Mouse (Mus musculus) frontal cortex, adult (tissue): ENCODE data around the gene Cask.
"Not testable (repeated sequence)": the region's sequence is repeated elsewhere in the genome, so short reads cannot be mapped to it uniquely, and the experiment has no call there.

ENCODE experiments used
- ATAC-seq: cut with Nextera tagmentation; 2 replicates; pipeline ENCODE4 v1.9.2; 2017; ENCODE audit warnings: mild to moderate bottlenecking, moderate library complexity, mixed read lengths; ENCODE audit not compliant: low TSS enrichment

Gene Cask

DNA sequence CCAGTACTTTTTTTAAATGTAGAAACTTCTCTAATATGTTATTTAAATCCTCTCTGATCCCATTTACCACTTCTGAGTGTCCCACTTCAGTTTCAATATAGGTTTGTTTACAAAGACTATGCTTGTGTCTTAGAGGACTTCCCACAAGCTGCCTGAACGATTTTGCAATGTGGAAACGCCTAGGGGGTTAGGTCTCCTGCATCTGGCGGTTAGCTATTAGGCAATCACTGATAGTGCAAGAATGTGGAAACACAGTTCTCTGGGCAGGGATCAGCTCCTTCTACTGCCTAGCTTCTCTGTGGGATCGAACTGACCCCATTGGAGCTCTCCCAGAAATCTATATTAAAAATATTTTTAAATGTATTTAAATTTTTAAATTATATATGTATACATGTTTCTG is at the start of gene Cask:
Gene Cask, minus strand, starts transcription at position 83 of the 400 bp plus-strand sequence.
- ATAC-seq, result no peak

DNA sequence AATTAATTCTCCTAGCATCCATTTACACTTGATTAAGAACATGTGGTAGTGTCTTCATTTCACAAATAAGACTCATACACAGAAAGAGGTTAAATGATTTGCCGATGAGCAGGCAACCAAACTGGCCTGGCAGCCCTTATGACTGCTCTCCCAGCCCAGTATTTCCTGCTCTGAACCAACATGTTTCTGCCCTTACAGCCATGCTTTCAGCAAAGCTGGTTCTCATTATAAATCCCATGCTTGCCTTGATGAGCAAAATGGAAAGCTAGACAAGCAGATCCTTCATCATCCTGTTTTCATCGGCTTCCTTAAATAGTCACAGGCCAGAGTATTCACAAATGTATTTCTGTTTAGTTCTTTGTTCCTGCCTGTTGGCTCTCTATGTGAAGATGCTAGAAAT is 38.8 kb upstream of the Cask start:
- no peak for ATAC-seq

DNA sequence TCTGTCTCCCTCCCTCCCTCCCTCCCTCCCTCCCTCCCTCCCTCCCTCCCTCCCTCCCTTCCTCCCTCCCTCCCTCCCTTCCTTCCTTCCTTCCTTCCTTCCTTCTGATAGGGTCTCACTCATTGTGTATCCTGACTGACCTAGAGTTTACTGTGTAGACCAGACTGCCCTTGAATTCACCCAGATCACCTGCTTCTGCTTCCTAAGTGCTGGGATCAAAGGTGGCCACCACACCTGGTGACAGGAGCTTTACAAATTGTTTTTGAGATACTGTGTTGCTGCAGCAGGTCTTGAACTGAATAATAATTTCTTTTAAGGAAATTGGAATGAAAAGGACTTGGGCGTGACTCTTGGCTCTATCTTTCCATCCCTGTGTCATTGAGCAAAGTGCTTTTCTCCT is 33.2 kb upstream of the Cask start:
- no peak for ATAC-seq

DNA sequence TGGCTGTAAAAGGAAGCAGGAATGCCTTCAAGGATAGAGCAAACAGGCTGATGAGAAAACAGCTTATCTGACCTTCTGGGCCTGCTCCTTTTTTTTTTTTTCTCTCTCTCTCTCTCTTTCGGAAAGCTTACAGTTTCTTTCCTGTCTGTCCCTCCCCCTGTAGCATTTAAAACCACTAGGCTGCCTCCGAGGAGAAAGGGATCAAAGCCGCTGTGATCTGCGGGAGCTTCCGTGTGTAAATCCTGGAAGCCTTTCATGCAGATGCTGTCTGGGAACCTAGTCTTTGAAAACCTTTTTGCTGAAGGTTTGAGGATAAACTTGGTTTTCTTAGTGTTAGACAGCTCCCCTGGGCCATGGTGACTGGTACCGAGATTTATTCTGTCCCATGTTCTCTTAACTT is 30.8 kb upstream of the Cask start:
- no peak for ATAC-seq

DNA sequence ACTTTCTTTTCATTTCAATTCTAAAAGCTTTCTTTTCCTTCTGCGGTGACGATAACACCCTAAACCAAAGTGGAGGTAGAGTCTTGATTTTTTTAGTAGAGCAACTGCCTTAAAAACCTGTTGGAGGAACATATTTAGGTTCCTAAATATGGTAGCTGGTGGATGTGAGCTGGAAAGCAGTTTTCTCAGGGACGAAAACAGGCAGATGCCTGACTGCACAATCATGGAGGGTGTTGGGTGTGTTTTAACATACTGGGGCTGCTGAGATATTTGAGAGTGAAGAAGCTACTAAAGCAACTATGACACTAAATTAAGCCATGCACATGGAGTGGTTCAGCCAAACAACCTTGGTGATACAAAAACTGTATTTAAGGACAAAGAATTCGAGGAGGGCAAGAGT is 9.0 kb upstream of the Cask start:
- ATAC-seq, result peak; percentile 96

DNA sequence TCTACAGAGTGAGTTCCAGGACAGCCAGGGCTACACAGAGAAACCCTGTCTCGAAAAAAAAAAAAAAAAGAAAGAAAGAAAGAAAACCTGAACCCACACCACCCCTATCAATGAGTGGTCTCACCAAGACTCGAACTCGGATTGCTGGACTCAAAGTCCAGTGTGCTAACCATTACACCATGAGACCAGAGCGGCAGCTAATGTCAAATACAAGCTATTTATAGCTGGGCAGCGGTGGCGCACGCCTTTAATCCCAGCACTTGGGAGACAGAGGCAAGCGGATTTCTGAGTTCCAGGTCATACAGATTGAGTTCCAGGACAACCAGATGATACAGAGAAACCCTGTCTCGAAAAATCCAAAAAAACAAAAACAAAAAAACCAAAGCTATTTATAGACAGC is 7.9 kb upstream of the Cask start:
- no peak for ATAC-seq

DNA sequence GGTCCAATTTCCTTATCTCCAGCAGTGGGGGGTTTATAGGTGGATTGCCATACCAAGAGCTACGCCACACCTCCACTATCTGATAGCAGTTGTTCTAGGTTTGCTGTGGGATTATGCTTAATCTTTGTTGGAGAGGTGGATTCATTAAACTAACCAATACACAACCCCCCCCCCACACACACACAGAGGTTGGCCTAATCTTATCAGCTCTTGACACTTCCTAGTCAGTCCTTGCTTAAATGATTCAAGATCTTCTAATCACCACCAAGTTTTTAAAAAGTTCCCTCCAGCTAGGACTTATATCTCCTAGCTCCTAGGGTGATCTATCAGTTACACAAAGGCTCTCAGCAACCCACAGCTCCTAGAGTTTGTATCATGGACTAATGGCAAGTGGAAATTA is 2.7 kb downstream of the Cask start:
- no peak for ATAC-seq

DNA sequence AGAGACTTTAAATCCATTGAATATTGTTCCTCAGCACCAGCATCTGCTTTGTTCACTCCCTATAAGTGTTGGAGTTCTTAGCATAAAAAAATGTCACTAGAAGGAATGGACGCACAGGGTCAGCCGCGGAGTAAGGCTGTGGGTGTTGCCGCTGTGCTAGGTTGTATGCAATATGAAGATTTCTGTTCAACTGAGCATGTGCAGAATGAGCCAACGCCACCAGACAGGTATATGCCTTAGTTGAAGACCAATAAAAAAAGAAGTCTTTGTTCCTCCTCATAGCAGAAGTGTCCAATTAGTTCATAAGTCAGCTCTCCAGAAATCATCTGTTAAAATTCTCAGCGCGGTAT is 3.7 kb downstream of the Cask start:
- peak; percentile 22; the same call in 1 of the 2 replicates for ATAC-seq

DNA sequence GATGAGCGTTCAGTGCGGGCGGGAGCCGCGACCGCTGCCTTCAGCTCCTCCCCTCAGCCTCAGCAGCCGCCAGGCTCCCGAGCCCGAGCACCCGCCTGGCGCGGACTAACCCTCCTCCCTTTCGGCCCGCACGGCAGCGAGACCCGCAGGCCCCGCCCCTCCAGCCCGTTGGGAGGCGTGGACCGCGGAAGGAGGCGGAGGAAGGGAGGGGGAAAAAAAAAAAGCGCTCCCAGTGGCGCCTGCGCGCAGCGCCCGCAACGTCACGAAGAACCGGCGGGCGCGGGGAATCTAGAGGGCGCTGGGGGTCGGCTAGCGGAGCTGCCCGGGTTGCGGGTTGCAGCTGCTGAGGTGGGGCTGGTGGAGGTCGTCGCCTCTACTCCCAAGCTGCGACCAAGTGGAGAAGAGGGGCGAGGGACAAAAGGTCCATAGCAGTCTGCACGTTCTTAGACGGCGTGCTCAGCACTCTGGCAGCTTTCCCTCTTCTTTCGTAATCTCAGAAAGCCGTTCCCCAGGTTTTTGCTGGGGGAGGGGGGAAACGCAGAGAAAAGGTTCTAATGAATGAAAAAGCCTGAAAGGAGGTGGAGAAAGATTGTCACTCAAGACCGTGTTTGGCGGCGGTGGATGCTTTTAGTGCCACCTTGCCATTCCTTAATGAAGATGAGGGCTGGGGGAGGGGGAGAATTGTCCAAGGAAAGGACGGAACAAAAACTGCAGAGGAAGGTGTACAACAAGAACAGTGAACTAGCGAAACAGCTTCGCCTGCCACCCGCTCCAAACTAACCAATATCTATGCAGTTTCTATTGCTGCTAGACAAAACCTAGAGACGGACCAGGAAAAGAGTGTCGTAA is 4.3 kb downstream of the Cask start:
- peak; percentile 89 for ATAC-seq

DNA sequence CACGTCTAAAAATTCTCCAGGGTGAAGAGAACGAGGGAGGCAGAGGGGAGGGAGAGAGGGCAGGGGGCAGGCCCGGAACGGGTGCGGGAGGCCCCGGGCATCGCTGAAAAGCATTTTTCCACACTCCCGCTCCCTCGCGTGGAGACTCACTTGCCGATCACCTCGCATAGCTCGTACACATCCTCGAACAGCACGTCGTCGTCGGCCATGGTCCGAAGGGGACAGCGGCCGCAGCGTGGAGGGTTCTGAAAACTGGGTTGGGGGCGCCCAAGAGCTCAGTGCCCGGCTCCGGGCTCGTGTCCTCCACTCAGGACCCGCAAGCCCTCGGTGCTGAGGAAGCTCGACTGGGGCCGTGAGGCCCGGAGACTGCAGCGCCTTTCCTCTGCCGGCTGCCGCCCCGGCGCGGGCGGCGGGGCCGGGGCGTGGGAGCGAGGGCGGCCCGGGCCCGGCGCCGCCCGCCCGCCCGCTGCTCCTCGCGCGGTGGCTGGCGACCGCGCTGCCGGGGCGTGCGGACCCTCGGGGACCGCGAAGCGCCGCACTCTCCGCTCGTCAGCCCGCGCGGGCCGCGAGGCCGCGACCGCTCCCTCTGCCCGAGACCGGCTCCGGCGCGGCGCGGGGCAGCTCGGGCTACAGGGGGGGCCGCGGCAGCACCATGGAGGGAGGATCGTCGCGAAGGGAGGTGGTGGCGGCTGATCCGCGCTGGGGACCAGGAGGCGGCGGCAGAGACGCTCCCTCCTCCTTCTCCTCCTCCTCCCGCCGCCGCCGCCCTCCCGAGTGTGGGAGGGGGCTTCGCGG is 5.1 kb downstream of the Cask start:
- ATAC-seq, result peak; percentile 76

DNA sequence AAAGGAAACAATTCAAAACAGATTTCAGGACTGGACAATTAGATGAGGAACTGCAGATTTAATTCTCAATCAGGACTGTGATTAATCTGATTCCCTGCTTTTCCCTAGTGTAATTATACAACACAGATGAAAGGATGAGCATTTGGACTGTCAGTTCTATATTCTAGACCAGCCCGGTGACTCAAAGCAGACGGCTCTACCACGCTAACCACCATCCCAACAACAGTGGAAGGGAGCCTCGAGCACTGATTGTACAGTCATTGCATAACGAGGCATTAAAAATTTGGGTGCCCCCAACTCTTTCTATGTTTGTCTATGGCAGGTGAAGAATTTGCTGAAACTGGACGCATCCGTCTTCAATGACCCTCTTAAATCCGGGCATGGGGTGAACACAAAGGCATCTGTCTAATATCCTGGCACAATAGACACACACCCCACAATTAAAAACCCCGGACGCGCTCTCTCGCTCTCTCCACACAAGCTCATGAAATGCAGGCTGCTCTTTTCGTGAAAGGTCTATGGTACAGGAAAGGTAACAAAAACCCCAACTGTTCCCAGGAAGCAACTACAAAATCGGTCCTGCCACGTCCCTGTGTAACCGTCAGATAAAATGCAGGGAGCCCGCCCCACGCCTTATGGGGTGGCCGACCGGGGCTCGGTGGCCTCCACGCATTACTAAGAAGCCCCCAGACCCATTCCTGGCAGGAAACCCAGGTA is 5.9 kb downstream of the Cask start:
- 0 out of 2 replicates have a peak, but pooled peaks have one; percentile 21 for ATAC-seq

DNA sequence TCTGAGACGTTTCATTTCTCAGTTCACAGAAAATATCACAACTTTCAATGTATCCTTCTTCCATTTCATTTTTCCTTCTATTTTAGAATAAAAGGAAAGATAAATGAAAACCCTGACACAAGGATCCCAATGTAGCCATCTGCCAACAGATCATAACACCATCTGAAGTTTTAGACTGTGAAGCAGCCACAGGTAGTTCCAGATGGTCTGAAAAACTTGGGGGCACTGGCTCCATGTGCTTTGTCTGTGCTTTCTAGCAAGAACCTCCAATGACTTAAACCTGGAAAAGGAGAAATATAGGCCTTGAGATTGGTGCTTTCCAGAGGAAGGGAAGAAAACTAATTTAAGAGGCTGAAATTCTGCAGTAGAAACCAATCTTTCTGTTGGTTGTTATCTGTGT is 28.4 kb downstream of the Cask start:
- ATAC-seq, result peak; percentile 55

DNA sequence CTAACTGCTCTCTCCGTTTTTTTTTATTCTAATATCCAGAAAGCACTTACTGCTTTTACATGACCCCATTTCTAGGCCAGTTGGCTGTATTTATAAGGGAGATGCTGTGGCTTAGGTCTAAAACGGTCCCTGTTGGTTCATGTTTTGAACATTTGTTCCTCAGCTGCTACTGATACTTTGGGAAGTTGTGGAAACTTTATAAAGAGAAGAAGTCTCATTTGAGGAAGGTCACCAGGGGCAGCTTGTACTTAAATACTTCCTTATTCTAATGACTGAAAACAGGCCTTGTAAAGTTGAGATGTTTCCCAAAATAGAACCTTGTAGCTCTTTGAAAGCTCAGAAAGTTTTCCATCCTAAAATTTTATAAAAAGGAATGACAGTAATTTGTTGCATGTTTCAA is 52.4 kb downstream of the Cask start:
- no peak for ATAC-seq

DNA sequence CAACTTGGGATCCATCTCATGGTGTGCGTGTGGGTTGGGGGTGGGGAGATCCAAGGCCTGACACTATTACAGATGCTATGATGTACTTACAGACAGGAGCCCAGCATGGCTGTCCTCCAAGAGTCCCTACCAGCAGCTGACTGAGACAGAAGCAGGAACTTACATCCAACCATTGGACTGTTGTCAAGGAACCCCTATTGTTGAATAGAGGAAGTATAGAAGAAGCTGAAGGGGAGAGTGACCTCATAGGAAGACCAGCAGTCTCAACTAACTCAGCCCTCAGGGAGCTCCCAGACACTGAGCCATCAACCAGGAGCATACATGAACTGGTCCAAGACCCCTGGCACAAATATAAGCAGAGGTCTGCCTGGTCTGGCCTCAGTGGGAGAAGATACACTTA is 85.5 kb downstream of the Cask start:
- ATAC-seq, result no peak

DNA sequence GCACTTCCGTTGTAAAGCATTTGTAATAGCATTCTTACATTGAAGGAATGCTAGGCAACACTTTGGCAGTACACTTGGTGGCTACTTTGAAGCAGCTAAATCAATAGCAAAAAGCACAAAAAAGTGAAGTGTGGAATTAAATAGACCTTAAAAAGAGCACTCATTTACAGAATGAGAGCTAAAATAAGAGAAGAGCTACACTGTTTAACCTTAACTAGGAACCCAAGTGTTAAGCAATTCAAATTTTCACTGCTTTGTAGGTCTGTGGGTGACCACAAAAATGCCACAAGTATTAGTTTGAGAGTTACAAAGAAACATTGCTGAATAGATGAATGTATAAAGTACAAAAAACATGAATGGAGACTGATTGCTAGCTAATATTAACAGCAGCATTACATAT is 86.1 kb downstream of the Cask start:
- no peak for ATAC-seq

DNA sequence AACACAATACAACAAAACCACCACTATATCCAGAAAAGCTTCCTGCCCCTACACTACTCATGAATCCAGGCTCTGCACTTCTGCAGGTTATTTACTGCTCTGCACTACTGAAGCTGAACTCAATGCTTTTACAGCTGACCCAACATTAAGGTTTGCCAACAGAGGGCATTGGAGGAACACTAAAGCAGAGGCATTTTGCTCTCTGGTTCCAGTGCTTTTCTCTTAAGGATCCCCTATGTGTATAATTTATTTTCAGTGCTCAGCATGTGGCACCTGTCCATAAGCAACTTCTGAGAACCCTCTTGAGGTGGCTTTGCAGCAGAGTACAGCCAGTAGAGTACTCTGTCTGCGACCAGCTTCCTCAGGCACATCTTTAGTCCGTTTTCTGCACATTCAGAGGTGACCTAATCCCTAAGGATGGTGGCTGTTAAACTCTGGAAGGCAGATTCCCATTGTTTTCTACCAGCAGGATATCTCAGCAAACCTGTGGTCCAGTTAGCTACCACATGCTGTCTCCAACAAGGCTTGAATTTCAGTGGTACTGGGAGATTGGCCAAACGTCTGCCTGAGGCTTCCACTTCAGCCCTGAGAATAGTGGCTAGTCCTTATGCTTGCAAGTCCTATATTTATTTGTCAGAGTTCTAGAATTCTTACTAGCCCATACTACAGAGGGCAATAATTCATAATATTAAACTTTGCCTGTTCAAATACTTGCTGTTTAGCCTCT is 93.7 kb downstream of the Cask start:
- 0 out of 2 replicates have a peak, but pooled peaks have one; percentile 20 for ATAC-seq

DNA sequence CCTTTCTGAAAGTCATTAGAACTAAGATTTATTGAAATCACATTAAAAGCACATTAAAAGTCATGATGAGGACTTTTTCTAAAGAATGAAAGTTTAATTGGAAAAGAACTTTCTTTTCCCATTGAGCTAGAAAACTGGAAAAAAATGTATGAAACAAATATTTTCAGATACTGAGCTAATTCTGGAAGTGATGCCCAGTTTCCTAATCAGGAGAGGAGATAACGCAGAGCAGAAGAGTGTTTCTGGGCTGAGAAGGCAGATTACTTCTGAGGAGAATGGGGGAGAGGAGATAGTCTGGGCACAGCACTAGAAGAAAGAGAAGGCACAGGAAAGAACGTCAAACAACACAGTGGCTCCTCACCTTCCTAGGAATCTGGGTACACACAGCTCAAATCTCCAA is 110.1 kb downstream of the Cask start:
- no peak for ATAC-seq

DNA sequence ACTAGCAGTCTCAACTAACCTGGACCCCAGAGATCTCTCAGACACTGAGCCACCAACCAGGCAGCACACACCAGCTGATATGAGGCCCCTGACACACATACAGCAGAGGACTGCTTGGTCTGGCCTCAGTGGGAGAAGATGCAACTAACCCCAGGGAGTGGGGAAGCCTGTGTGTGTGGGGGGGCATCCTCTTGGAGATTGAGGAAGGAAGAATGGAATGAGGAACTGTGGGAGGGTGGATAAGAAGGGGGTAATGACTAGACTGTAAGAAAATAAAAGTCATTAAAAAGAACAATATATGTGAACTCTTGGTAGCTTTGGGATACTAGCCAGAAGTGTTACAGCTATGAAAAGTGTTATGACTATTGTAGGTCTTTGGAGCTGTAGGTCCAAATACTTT is 120.4 kb downstream of the Cask start:
- not testable (repeated sequence) for ATAC-seq

DNA sequence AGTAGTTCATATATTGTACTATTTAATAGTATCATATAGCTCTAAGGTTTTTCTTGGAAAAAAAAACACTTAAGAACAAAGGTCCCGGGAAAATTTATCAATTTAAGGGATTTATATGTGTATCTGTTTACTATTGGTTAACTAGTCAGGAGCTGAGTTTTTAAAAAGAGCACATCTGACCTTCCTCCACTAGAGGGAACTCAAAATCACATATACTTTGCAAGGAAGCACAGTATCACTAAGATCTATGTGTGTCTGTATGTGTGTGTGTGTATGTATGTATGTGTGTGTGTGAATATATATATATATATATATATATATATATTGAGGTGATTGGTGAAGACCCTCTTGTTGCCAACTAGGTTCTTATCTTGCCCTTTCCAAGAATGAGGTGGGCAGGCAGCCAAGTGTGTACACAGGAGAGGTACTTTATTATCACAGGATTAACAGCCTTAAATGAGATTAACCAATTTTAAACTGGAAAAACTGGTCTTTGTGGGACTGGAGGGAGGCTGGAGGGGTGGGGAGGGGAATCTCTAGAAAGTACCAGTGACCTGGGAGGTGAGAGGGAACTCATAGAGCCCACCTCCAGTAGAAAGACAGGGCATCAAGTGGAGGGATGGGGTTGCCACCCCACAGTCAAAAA is 121.2 kb downstream of the Cask start:
- no peak for ATAC-seq

DNA sequence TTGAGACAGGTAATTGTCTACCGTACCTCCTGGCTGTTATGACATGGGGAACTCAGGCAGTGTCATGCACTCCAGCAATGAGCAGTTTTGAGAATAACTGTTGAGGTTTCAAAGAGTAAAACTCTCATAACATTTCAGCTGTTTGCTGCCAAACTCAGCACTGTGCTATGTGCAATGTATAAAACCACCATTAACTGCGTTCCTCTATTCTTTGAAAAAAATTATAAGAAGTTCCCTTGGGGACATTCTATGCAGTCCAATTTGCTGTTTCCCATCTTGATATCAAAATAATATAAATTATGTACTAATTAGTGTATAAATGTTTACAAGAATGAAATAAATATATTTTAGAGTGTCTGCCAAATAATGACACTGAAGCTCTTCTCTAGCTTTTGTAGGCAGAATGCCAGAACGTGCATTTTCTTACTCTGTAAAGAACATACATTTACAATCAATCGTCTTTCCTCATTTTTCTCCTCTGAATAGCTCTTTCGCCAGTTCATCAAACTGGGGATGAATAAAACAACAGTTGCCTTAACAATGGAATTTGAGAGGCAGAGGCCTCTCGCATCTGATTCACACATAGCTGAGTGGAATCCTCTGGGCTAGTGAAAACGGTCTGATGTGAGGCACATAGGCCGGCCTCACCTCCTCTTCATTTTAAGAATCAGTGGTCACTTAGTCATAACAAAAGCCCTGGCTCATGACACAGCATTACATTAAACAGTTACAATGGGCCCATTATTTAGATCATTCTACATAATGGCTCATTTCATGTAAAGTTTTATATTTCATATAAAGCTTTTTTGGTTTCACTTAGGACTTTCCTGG is 125.4 kb downstream of the Cask start:
- no peak for ATAC-seq
